Mouse (Mus musculus) stomach, postnatal 0 days (tissue): ENCODE data around the gene Mcl1. TPM values are rescaled to one million over a fixed set of nuclear protein-coding genes. Genes with fewer than 3 reads are reported as not detected.

Source experiments
- ATAC-seq: fragments of 200-750 bp; cut with Nextera tagmentation; 2 replicates; pipeline ENCODE4 v1.8.0; 2017; ENCODE audit not compliant: low FRiP score, low TSS enrichment
- DNase-seq: peaks from one replicate; pipeline ENCODE4 v3.0.0-alpha.2; 2016; ENCODE audit warnings: low spot score
- H3K27ac ChIP-seq: fragments of 300-500 bp; sonication (generic); replicated peaks from 2 replicates; pipeline ENCODE4 v1.5.1; 2014; ENCODE audit warnings: mild to moderate bottlenecking, control low read depth
- H3K27me3 ChIP-seq: fragments of 300-500 bp; sonication (generic); 2 replicates; pipeline ENCODE4 v1.6.1; 2014; ENCODE audit warnings: low read length; ENCODE audit not compliant: control insufficient read depth, insufficient read depth
- H3K36me3 ChIP-seq: fragments of 300-500 bp; sonication (generic); 2 replicates; pipeline ENCODE4 v1.6.1; 2014; ENCODE audit warnings: low read length, mixed read lengths; ENCODE audit not compliant: control insufficient read depth, insufficient read depth
- H3K4me1 ChIP-seq: fragments of 300-500 bp; sonication (generic); replicated peaks from 2 replicates; pipeline ENCODE4 v1.6.1; 2014; ENCODE audit warnings: antibody characterized with exemption; ENCODE audit not compliant: control insufficient read depth, insufficient read depth
- H3K4me2 ChIP-seq: fragments of 300-500 bp; sonication (generic); replicated peaks from 2 replicates; pipeline ENCODE4 v1.6.1; 2014; ENCODE audit warnings: low read depth, mild to moderate bottlenecking, control low read depth, moderate library complexity
- H3K4me3 ChIP-seq: fragments of 300-500 bp; sonication (generic); 2 replicates; pipeline ENCODE4 v1.5.1; 2014; ENCODE audit warnings: low read depth, low read length, control low read depth
- H3K9ac ChIP-seq: fragments of 300-500 bp; sonication (generic); 2 replicates; pipeline ENCODE4 v1.6.1; 2014; ENCODE audit warnings: mild to moderate bottlenecking, low read length, control low read depth, mixed read lengths
- H3K9me3 ChIP-seq: fragments of 300-500 bp; sonication (generic); 2 replicates; pipeline ENCODE4 v1.6.1; 2016; ENCODE audit warnings: low read length; ENCODE audit not compliant: control insufficient read depth
- CTCF ChIP-seq: IDR thresholded peaks from 2 replicates; pipeline ENCODE4 v1.5.1; 2016; ENCODE audit warnings: antibody characterized with exemption, low read depth, mild to moderate bottlenecking, moderate library complexity
- EP300 ChIP-seq: optimal IDR thresholded peaks from 2 replicates; pipeline ENCODE3; 2016; ENCODE audit warnings: antibody characterized with exemption
- WGBS: fragments of 180-500 bp; shearing (Covaris S2); extraction: QIAGEN DNeasy Blood & Tissue Kit; methylation state at CpG from one replicate; pipeline ENCODE4 v1.1.7; 2014; 5-methylcytosine and 5-hydroxymethylcytosine counted together
- polyA plus RNA-seq: library from polyadenylated mRNA; unstranded; fragments of >200 nt; fragmentation: Nextera tagmentation; extraction: Ambion mirVana; gene quantifications from 2 replicates; pipeline ENCODE4 v1.2.1, GENCODE M21; 2015

Gene Mcl1
- polyA plus RNA-seq, 1 experiment from 2014 or later: 59.2 TPM

- Histone ChIP-seq H3K4me2 (no peak overlapping the region), H3K4me1 (peaks cover 10% of the 10 kb centered on the region; the same call in 1 of the 2 replicates), H3K9ac (no peak overlapping the region), H3K27me3 (no peaks in the 10 kb centered on the region), H3K27ac (no peak overlapping the region), H3K9me3 (no peaks in the 10 kb centered on the region), H3K36me3 (no peaks in the 10 kb centered on the region), H3K4me3 (no peak overlapping the region)
- TF ChIP-seq EP300 (no peak), CTCF (no peak)
- 41% methylated on average over 6 of the region's 6 CpGs for WGBS
- DNase-seq: no peak
- ATAC-seq: no peak
Measured at GRCm38 (mm10) chr3:95692677-95693076, 34.1 kb downstream of the Mcl1 start.

GRCm38 (mm10) chr3:95693821-95694807 lies 35.5 kb downstream of the Mcl1 start:
- H3K4me3 ChIP-seq: no peak overlapping the region
- no peaks in the 10 kb centered on the region for H3K36me3 ChIP-seq
- H3K27ac ChIP-seq: peak overlapping the region; percentile 41
- H3K9me3 ChIP-seq: no peaks in the 10 kb centered on the region
- TF ChIP-seq EP300: no peak
- no peak for TF ChIP-seq CTCF
- no peaks in the 10 kb centered on the region for H3K27me3 ChIP-seq
- H3K4me1 ChIP-seq: peaks cover 10% of the 10 kb centered on the region; the same call in 1 of the 2 replicates
- ATAC-seq: peak; percentile 65
- DNase-seq: peak; percentile 37
- no peak overlapping the region for H3K4me2 ChIP-seq
- H3K9ac ChIP-seq: no peak overlapping the region
- 48% methylated on average over 11 of the region's 11 CpGs for WGBS

GRCm38 (mm10) chr3:95694808-95695703 lies 36.5 kb downstream of the Mcl1 start:
- Histone ChIP-seq H3K4me3 (no peak overlapping the region), H3K27ac (no peak overlapping the region), H3K9ac (no peak overlapping the region), H3K27me3 (no peaks in the 10 kb centered on the region), H3K36me3 (no peaks in the 10 kb centered on the region), H3K4me2 (no peak overlapping the region), H3K4me1 (peaks cover 10% of the 10 kb centered on the region; the same call in 1 of the 2 replicates), H3K9me3 (no peaks in the 10 kb centered on the region)
- 79% methylated on average over 11 of the region's 11 CpGs for WGBS
- no peak for DNase-seq
- ATAC-seq: no peak
- TF ChIP-seq CTCF: no peak
- no peak for TF ChIP-seq EP300

GRCm38 (mm10) chr3:95695796-95696195 lies 37.2 kb downstream of the Mcl1 start:
- Histone ChIP-seq H3K4me2 (no peak overlapping the region), H3K27ac (no peak overlapping the region), H3K4me1 (peaks cover 15% of the 10 kb centered on the region; the same call in 1 of the 2 replicates), H3K9me3 (no peaks in the 10 kb centered on the region), H3K27me3 (no peaks in the 10 kb centered on the region), H3K4me3 (no peak overlapping the region), H3K36me3 (no peaks in the 10 kb centered on the region), H3K9ac (no peak overlapping the region)
- 57% methylated on average over 3 of the region's 3 CpGs for WGBS
- TF ChIP-seq EP300 (no peak), CTCF (no peak)
- DNase-seq (no peak), ATAC-seq (no peak)

- peak overlapping the region; percentile 14 for H3K27ac ChIP-seq
- H3K4me1 ChIP-seq: peaks cover 15% of the 10 kb centered on the region; the same call in 1 of the 2 replicates
- DNase-seq: peak; percentile 50
- no peaks in the 10 kb centered on the region for H3K27me3 ChIP-seq
- peak; percentile 48; the same call in 1 of the 2 replicates for ATAC-seq
- no peak overlapping the region for H3K9ac ChIP-seq
- no peaks in the 10 kb centered on the region for H3K9me3 ChIP-seq
- 24% methylated on average over 7 of the region's 7 CpGs for WGBS
- no peak overlapping the region for H3K4me2 ChIP-seq
- TF ChIP-seq CTCF (no peak), EP300 (no peak)
- H3K36me3 ChIP-seq: no peaks in the 10 kb centered on the region
- no peak overlapping the region for H3K4me3 ChIP-seq
Measured at GRCm38 (mm10) chr3:95696360-95696759, 37.8 kb downstream of the Mcl1 start.
